Mouse (Mus musculus): ENCODE data around the gene Sucla2. TPM values are rescaled to one million over a fixed set of nuclear protein-coding genes. Genes with fewer than 3 reads are reported as not detected.

The Sucla2 gene
- 53.8 TPM for total RNA-seq (2023)

GRCm38 (mm10) chr14:73524766-73525448 is at the start of gene Sucla2:
Gene Sucla2, plus strand, starts transcription at chr14:73525319.

GRCm38 (mm10) chr14:73509765-73510423 is 15.2 kb upstream of the Sucla2 start, which contains the start of gene Med4:
Gene Med4, plus strand, starts transcription at chr14:73510025.

GRCm38 (mm10) chr14:73548051-73548450 is 22.9 kb downstream of the Sucla2 start, which contains the start of gene Nudt15:
Gene Nudt15, minus strand, starts transcription at chr14:73548242.

Other genes with a start within 250 kb of the Sucla2 start
- 68.3 TPM for gene Rb1, start 199.5 kb upstream of the Sucla2 start, total RNA-seq (2023)
- 467 TPM for gene Itm2b, start 140.0 kb upstream of the Sucla2 start, total RNA-seq (2023)
- 61.5 TPM for gene Med4, start 15.3 kb upstream of the Sucla2 start, total RNA-seq (2023)
- 10.7 TPM for gene Nudt15, start 22.9 kb downstream of the Sucla2 start, total RNA-seq (2023)
- not detected for gene Gm21750, start 135.9 kb downstream of the Sucla2 start, total RNA-seq (2023)

All from CD4-positive naive resting alpha-beta T cell, adult 76 days (primary cell).